Mouse (Mus musculus) urinary bladder, postnatal 36 days (tissue): ENCODE results near the gene Slc12a6.

Source experiments
- DNase-seq, 2 experiments: peaks; one replicate each; pipeline ENCODE4 v3.0.0; 2022; ENCODE audit warnings: low spot score in 2 of 2, mixed read lengths in 1 of 2

Slc12a6 gene

DNA sequence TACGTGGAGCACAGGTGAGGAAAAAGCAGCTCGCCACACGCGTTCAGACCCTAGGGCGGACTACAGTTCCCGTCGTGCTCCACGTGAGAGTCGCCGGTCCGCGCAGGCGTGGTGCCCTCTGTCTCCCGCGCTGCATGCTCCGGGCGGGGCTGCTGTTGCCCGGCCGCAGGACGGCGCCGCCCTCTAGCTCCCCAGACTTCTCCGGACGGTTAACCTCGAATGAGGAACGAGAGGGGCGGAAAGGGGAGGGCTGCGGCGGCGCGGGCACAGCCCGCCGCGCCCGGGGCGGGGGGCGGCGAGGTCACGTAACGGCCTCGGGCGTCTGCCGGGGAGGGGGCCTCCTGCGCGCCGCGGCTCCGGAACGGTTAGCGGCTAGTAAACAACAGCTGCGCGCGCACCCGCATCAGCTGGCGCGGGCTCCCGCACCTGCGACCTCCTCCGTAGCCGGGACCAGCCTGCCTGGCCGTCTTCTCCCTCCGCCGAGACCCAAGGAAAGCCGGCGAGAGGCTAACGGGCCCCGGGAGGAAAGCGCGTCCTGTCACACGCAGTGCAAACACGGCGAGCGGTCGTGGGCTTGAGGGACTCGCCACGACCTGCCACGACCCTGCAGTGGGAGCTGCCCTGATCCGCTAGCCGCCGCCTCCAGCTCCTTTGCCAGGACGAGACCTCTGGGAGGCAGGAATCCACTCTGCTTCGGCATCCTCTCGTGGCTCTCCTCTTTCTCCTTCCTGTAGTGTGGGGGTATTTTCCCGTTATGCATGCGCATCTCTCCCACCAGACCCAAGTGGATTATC is at the start of gene Slc12a6:
Gene Slc12a6, plus strand, starts transcription at position 378 of the 794 bp plus-strand sequence.
- DNase-seq, result peak; percentile 86 to 93

DNA sequence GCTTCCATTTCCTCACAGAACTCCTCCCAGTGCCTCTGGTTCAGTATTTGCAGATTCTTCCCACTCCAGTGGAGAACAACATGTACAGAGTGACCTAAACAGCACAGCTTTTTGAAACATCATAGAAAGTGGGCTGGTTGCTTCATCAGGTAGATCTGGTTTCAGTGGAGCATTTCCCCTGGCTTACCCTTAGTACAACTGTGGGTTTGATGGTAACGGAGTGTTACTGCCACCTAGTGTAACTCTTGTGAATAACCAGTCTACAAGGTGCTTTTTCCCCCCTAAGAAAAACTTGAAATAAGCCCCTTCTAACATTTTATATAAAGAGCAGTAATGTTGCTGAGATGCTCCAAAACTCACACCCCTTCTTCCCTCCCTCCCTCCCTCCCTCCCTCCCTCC is 49.6 kb upstream of the Slc12a6 start:
- no peak for DNase-seq

DNA sequence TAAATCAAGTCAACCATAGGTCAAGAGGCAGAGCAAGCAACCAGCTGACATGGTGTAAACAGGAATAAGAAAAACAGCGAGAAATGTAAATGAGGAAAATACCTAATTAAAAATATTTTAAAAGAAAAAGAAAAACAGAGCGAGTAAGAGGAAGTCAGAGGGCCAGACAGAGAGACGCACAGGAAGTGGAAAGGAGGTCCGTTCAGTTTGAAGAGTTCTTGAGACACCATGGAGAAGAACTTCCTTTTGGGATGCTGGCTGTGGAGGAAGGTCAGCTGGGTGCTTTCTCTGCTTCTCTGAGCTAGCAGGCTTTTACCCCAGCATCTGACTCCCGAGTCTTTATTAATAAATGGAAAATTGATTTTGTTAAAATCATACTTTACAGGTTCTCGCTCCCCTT is 48.0 kb upstream of the Slc12a6 start:
- DNase-seq, result no peak

DNA sequence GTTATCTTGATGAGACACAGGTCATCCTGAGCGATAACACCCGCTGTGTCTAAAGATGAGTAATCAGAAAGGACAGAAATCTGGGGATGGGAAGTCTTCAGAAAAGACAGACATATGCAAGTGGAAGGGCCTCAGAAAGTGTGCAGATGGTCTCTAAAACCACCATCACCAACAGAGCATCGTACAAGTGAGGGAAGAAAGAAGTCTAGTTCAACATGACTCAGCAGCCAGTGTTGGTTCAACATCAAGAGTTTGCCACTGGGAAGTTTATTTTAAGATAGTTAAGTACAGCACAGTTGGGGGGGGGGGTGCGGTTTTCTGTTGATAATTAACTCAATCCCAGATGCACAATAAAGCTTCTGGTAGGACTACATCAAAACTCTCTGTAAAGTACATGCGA is 44.7 kb upstream of the Slc12a6 start:
- no peak for DNase-seq

DNA sequence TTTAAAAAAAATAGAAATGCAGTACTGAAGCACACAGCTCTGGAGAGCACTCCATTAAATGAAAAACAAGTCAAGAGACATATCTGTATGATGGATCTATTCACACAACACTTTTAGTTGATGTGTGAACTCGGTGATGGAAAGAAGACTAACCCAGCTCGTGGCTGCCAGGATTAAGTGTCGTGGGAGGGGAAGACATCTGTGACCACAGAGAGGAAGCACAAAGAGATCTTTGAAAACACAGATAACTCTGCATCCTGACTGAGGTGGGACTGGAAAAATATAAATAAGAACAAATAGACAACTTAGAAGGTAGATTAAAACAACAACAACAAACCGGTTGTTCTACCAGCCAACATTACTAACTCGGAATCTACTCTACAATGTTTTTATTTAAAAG is 43.0 kb upstream of the Slc12a6 start:
- DNase-seq, result no peak

DNA sequence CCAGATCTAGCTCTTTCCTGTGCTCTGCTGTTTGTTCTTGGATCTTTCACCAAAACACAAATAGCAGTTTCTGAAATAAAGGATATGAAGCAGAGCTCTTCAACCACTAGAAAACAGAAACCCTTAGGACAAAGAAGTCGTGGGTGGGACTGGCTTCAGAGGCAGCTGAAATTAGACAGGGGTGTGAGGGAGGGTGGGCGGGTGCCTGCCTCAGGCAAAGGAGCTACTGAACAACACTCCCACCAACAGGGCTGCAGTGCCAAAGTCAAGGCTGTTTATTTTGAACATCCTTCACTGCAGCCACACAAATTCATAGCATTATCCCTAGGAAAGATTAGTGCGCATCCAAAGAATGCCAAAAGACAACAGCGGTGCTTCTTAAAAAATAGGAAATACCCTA is 41.3 kb upstream of the Slc12a6 start:
- DNase-seq, result no peak

DNA sequence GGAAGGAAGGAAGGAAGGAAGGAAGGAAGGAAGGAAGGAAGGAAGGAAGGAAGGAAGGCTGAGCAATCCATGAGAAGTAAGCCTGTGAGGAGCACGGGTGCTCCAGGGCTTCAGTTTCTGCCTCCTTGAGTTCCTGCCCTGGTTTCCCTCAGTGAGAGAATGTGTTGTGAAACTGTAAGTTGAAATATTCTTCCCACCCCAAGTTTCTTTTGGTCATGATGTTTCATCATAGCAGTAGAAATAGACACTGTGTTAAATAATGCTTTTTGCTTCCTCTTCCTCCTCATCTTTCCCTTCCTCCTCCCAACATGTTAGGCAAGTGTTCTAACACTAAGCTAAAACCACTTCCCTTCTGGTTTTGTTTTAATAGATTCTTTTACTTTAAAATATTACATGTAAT is 33.0 kb upstream of the Slc12a6 start:
- DNase-seq, result no peak

DNA sequence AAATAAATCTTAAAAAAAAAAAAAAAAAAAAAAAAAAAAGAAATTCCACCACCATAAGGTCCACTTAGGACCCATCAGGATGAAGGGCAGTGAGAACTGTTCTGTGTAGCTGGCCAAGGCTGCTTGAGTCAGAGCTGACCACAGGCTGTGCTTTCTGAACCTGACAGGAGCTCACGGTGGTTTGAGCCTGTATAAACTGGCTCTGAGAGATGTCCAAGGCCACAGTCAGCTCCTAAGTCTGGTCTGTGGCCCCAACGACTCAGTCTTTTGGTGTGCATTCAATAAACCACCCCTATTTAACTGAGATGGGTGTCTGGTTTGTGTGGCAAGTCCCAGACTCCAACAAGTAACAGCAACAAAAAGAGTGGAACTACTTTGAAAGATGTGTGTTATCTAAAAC is 29.0 kb upstream of the Slc12a6 start:
- DNase-seq, result no peak

DNA sequence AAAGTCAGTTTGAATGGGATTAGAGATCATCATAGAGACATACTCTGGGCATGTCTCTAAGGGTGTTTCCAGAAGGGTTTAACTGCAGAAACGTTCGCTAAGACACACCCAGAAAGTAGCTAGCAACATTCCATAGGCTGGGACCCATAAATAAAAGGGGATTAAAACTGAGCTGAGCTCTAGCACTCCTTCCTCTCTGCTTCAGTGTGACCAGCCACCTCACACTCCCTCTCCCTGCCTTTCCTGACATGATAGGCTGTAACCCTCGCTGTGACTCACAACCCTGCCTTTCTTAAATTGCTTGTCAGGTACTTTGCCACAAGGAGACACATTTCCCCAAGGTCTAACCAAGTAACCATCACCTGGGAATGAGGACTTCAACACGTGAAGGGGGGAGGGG is 27.6 kb upstream of the Slc12a6 start:
- DNase-seq, result no peak

DNA sequence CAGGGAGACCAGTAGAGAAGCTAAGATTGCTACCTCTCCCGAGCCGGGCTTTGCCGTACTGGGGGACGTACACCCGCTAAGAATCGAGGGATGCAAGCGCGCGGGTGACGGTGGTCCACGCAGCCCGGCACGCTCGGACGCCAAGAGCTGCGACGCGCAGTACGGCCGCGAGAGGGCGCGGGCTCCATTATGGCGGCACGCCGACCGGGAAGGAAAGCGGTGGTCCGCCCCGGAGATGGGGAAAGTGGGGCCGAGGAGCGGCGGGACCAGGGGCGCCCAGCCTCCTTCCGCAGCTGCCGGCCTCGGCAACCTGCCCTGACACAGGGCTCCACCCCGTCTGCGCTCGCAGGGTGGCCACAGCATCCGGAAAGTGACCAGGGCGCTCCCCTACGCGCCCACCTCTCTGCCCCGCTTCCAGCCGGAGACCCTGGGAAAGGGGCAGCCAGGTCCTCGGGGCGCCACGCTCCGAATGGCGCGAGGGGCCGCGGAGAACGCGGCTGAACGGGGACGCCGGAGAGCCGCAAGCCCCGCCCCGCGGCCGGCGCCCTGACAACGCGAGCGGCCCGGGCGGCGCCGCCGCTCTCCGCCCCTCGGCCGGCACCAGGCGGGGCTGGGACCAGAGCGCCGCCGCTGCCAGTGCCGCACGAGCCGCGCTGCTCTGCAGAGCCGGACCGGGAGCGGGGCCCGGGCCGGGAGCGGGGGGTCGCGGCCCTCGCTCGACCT is 26.3 kb upstream of the Slc12a6 start, which contains the start of gene Lpcat4:
Gene Lpcat4, plus strand, starts transcription at position 257 of the 723 bp plus-strand sequence.
- DNase-seq, result peak; percentile 75 to 84

DNA sequence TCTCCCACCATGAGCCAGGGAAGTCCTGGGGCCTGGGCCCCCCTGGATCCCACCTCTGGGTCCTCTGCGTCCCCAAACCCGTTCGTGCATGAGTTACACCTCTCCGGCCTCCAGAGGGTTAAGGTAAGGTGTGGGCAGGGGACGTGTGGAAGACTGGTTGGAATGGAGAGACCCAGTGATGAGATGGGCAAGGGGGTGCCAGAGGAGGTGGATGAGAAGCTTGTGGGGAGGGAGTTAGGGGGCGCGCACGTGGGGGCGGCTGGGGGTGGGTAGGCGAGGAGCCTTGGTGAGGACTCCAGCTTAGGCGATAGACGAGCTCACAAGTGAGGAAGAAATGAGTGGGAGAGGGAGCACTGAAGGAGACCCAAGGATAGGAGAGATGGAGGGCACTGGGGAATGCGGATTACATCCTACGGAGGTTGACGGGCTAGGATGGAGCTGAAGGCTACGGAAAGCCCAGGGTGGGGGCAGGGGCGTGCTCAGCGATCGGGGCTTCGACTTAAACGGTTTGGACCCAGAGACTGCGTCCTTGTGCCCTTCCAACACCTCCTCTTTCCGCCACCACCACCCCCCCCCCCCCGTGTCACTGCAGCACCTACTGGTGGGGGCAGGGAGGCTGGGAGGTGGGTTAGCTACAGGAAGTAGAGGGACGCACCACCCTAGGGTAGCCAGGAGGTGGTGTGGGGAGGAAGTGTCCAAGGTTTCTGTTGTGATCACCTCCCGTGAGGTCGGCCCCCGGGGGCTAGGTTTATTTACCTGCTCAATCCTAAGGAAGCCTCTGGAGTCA is 25.5 kb upstream of the Slc12a6 start:
- no peak for DNase-seq

DNA sequence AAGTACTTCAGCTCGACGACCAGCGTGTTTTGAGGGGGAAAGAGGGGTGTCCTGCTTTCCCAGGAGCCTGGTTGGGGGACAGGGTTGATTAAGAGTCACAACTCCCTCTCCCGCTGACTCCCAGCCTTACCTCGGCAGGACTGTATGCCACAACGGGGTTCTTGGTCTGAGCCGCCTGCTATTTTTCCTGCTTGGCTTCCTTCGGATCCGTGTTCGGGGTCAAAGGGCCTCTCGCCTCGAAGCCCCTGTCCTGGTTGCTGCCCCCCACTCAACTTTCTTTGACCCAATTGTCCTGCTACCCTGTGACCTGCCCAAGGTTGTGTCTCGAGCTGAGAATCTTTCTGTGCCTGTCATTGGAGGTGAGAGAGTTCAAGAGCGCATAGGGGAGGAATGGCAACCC is 23.8 kb upstream of the Slc12a6 start:
- no peak for DNase-seq

DNA sequence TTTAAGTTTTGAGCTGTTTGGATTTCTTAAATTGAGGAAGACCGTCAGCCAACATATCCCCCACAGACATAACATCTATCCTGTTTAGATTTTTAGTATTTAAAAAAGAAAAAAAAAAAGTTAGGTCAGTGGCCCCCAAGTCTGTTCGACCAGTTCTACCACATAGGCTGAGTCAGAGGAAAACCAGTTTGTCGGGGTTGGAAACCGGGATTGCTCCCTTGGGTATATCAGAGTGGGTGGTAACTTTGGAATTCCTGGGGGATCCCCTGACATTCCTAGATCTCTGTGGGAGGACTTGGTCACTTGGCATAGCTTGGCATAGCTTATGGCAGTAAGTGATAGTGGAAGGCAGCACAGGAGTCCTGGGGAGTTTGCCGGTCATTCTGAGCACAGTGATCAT is 20.3 kb upstream of the Slc12a6 start:
- peak; percentile 35 to 46 for DNase-seq

DNA sequence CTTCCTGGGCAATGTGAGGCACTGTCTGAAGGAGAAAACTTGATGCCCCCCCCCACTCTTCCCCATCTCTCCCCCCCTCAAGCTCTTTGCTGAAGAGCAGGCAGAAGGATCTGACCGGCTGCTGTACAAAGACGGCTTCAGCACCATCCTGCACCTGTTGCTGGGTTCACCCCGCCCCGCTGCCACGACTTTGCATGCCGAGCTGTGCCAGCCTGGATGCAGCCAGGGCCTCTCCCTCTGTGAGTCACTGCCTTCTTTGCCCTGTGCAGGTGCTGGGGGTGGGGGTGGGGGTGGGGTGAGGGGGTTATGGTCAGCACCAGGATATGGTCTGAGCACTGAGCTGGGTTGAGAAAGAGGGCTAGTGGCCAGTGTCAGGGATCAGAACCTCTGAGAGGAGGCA is 19.4 kb upstream of the Slc12a6 start:
- peak in 1 of 2 experiments; percentile 23 for DNase-seq

DNA sequence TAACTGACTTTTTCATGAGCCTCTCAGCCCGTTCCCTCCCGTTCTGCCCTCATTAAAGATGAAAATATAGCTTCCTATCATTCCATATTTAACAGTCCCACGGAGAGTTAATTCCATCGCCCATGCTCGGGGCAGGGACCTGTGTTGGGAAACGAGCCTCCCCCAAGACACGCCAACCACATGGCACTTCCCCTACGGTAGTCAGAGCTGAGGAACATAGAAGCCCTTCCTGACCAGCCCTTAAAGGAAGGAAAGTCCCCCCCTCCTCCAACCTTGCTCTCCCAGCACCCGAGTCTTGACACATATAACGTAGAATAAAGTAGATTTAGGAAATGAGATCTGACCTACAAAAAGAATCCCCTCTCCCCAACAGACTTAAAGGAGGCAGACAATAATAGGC is 18.3 kb upstream of the Slc12a6 start:
- no peak for DNase-seq

DNA sequence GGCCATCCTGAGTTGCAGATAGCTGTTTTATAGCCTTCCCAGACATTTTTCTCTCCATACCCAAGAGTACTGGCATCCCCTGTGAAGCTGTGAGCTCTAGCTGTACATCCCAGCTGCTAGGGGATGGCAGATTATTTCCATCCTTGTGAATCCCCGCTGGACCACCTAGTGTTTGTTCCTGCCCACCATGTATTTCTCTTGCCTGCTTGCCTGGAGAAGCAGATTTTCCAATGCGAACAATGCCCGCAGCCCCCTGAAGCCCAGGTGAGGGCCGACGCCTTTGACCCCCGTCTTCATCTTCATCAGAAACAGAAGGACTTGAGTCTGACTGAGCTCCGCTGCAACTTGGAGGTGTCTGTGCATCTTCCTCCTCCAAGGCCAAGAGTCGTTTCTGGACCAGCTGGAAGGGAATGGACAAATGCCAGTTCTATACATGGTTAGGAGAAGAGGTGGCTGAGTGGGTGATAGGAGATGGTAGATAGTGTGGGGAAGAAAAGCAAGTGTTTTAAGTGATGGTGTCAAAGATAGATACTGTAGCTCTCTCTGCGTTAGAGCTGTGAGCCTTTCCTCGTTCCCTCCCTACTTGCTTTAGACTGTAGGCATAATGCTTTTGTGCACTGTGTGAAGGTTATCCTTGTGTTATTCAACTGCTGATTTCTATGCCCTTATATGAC is 15.7 kb upstream of the Slc12a6 start:
- no peak for DNase-seq

DNA sequence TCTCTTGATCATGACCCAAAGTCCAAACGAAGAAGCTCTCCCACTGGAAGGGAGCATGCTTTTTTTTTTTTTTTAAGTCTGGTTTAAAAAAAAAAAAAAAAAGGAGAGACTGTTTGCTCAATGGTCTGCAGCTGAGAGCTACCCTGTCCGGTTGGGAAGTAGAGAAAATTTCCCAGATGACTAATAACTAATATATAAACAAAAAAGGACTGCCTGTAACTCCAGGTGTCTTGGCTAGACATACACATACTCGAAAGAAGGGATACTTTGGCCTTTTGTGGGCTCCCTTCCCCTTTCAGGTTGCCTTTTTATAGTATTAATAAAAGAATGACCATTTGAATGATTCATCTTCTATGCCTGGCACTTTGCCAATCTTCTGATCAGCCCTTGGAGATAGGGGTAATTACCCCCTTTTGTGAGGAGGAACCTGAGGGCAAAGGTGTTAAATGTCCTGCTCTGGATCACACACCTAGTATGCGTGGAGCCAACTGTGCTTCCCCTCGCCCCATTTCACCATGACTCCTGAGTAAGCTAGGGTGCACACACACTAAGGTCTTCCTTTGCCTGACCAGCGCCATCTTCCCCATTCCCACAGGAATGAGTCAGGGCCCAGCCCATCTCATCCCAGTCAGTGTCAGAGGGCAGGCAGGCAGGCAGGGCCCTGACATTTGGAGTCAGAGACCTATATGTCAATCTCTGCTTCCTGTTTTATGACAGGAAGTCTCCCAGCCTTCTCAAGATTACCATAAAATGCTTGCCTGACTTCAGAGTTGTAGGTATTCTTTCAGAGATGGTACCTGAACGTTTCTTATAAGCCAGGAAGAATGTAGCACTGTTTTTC is 10.7 kb upstream of the Slc12a6 start:
- DNase-seq, result no peak

DNA sequence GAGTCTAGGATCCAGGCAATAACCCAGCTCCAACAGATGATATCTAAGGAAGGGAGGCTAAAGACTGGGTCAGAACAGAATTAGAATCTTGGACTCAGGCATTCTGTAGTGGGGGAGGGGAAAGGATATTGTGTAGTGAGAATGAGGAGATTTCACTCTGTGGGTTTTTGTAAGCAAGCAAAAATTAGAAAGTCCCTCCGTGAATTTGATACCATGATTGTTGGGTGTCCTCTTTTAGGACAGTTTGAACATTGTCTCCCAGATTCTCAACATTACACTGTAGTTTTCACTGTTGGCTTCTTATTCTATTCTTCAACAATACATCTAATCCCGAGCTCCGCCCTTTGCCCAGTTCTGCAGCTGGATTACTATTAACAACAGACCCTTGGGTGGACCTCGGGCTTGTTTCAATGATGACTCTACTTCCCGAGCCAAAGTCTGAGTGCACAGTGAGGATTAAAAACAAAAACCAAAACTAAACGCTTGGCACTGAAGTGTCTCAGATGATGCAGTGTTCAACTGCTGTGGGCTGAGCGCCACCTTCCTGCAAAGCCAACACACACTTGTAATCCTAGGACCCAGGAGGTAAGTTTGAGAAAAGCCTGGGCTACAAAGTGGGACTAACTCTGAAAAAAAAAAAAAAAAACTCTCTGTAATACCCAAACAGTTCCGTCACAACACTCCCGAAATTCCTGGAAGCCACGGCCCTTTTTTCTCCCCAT is 6.2 kb upstream of the Slc12a6 start, which contains the start of gene Nutm1:
Gene Nutm1, minus strand, starts transcription at position 51 of the 722 bp plus-strand sequence.
- DNase-seq, result peak in 1 of 2 experiments; percentile 29

DNA sequence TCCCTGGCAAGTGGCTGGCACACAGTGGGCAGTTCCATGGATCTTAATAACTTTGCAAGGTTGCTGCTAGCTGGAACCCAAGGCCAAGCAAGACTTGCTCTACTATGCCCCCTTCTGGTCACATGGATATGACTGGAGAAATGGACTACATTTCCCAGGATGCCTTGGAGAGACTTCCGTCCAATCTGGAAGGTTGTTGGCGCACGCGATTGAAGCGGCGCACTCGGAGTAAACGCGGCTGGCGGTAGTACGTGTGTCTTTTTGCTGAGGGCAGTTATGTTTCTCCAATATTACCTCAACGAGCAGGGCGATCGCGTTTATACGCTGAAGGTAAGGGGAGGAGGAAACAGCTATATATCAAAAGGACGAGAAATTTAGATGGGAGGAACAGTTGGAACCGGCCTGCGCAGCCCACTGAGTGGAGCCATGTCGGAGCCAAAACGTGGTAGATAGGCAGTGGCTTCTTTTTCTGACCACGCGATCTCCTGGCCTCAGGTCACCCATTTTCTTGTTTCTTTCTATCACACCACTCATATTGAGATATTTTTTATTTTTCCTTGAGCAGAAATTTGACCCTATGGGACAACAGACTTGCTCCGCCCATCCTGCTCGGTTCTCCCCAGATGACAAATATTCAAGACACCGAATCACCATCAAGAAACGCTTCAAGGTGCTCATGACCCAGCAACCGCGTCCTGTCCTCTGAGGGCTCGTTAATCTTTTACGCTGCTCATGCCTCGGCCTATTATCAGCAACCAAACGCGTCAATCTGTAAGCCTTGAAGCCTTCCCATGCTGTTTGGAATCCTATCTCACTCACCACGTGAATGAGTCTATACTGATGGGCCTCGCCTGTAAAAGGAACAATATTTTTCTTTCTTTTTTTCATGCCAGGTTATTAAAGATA is 3.6 kb upstream of the Slc12a6 start, which contains the start of gene Nop10:
Gene Nop10, plus strand, starts transcription at position 179 of the 906 bp plus-strand sequence.
- peak; percentile 70 to 80 for DNase-seq
